Mouse (Mus musculus): ENCODE measurements at regions not wholly inside any gene's neighbourhood (a gene's known extent, or its start where the extent isn't known, plus 50 kb on each side); places are given as distances from the start of the nearest gene placed in this dataset.

DNA sequence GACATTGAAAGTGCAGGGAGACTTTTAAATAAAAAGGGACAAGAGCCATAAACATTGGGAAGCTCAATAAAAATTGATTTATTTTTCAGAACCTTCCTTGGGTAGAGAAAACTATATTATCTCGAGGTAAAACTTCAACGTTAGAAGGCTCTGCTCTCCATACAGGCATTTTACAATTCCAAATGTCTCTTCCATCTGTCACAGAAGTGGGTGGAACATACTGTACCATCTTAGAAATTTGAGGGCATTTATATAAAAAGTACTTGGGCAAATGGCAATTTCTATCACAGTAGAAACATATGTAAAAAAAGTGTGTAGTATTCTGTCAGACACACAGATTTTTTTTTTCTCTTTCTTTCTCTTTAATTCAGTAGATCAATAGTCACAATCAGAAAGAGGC is 271.4 kb upstream of the Snx7 start:
- TF ChIP-seq CTCF (IDR thresholded peaks at IDR 0.05; ENCODE audit: low read depth) (no peak), EP300 (IDR thresholded peaks at IDR 0.05; ENCODE audit: low read depth) (no peak)
